Mouse (Mus musculus) forebrain, embryonic 10.5 days (tissue): ENCODE results near the gene Fkbp1b. TPM values are rescaled to one million over a fixed set of nuclear protein-coding genes. Genes with fewer than 3 reads are reported as not detected.
"Not testable (repeated sequence)": the region's sequence is repeated elsewhere in the genome, so short reads cannot be mapped to it uniquely, and the experiment has no call there.

Experiments
- DNase-seq: peaks from one replicate; pipeline ENCODE4 v3.0.0-alpha.2; 2017; ENCODE audit warnings: low spot score; ENCODE audit errors: extremely low spot score
- H3K27ac ChIP-seq: fragments of 300-500 bp; sonication (generic); 2 replicates; pipeline ENCODE4 v1.5.1; 2016; ENCODE audit warnings: mild to moderate bottlenecking
- H3K27me3 ChIP-seq: fragments of 300-500 bp; sonication (generic); 2 replicates; pipeline ENCODE4 v1.6.1; 2016; ENCODE audit warnings: mild to moderate bottlenecking; ENCODE audit not compliant: poor library complexity, severe bottlenecking
- H3K36me3 ChIP-seq: fragments of 300-500 bp; sonication (generic); replicated peaks from 2 replicates; pipeline ENCODE4 v1.6.1; 2016; ENCODE audit warnings: mild to moderate bottlenecking, moderate library complexity
- H3K4me1 ChIP-seq: fragments of 300-500 bp; sonication (generic); 2 replicates; pipeline ENCODE4 v1.6.1; 2016
- H3K4me3 ChIP-seq: fragments of 300-500 bp; sonication (generic); 2 replicates; pipeline ENCODE4 v1.5.1; 2016; ENCODE audit warnings: mild to moderate bottlenecking, moderate library complexity
- H3K9me3 ChIP-seq: fragments of 300-500 bp; sonication (generic); 2 replicates; pipeline ENCODE4 v1.6.1; 2016; ENCODE audit warnings: mild to moderate bottlenecking, moderate library complexity
- WGBS: fragments of 180-500 bp; shearing (Covaris S2); methylation state at CpG from one replicate; pipeline ENCODE4 v1.1.7; 2016; 5-methylcytosine and 5-hydroxymethylcytosine counted together
- polyA plus RNA-seq: library from polyadenylated mRNA; unstranded; fragments of >200 nt; fragmentation: Nextera tagmentation; extraction: Ambion mirVana; gene quantifications from 2 replicates; pipeline ENCODE4 v1.2.1, GENCODE M21; 2016

Fkbp1b gene
- polyA plus RNA-seq, result 4.3 and 6.2 TPM in 2 replicates

DNA sequence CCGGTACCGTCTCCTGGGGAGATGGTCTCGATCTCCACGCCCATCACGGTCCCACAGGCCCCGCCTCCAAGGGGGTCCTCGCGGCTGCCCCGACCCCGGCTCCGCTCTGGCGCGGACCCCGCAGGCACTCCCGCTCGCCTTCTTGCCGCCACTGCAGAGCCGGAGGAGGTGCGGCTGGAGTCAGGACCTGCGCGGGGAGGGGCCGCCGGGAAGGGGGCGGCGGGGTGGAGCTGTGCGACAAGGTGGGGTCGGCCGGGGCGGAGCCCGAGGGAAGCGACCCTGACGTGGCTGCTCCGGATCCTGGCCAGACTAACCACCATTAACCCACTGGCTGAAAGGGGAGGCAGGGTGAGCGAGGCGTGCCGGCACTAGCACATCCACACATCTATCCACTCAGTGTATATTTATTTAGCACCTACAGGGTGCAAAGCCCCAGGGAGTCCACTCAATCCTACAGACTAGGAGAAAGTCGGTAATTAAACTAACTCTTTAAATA is at the start of gene Fkbp1b:
Gene Fkbp1b (minus strand): TSS at position 200 of the 496 bp plus-strand sequence.
- peaks cover 34% of the 10 kb centered on the region for H3K27me3 ChIP-seq
- peak; percentile 74 for DNase-seq
- peaks cover 2% of the 10 kb centered on the region; the same call in 1 of the 2 replicates for H3K36me3 ChIP-seq
- H3K4me3 ChIP-seq, result peak within 1 kb of the TSS; percentile 89
- no peaks in the 10 kb centered on the region for H3K9me3 ChIP-seq
- WGBS, result under 1% methylated on average over 37 of the region's 37 CpGs
- H3K27ac ChIP-seq, result peak within 1 kb of the TSS; percentile 84
- H3K4me1 ChIP-seq, result peaks cover 32% of the 10 kb centered on the region

- H3K4me3 ChIP-seq, result no peak overlapping the region
- no peaks in the 10 kb centered on the region for H3K9me3 ChIP-seq
- no peak for DNase-seq
- no peaks in the 10 kb centered on the region for H3K27me3 ChIP-seq
- no peak overlapping the region for H3K27ac ChIP-seq
- peaks cover 26% of the 10 kb centered on the region for H3K36me3 ChIP-seq
- H3K4me1 ChIP-seq, result no peaks in the 10 kb centered on the region
- WGBS, result 94% methylated on average over 1 of the region's 1 CpGs
Observed at GRCm38 (mm10) chr12:4889891-4890290, 48.5 kb upstream of the Fkbp1b start.

- WGBS, result 96% methylated on average over 2 of the region's 2 CpGs
- H3K9me3 ChIP-seq, result no peaks in the 10 kb centered on the region
- DNase-seq, result no peak
- no peak overlapping the region for H3K4me3 ChIP-seq
- no peak overlapping the region for H3K27ac ChIP-seq
- H3K36me3 ChIP-seq, result peaks cover 26% of the 10 kb centered on the region
- no peaks in the 10 kb centered on the region for H3K4me1 ChIP-seq
- H3K27me3 ChIP-seq, result no peaks in the 10 kb centered on the region
Observed at GRCm38 (mm10) chr12:4889251-4889650, 47.9 kb upstream of the Fkbp1b start.

DNA sequence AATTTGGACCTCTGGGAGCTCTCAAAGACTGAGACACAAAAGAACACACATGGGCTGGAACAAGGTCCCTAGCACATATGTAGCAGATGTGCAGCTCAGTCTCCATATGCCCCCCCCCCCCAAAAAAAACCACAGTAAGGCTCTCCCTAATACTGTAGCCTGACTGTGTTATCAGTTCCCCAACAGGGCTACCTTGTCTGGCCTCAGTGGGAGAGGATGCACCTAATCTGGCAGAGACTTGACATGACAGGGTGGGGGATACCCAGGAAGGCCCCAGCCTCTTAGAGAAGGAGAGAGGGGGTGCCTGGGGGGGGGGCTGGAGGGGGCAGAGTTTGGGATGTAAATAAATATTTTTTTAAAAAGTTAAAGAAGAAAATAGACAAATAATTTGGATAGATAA is 47.3 kb upstream of the Fkbp1b start:
- no peak for DNase-seq
- Histone ChIP-seq H3K36me3 (peaks cover 26% of the 10 kb centered on the region), H3K4me1 (no peaks in the 10 kb centered on the region), H3K27me3 (no peaks in the 10 kb centered on the region), H3K9me3 (no peaks in the 10 kb centered on the region), H3K27ac (no peak overlapping the region), H3K4me3 (no peak overlapping the region)

DNA sequence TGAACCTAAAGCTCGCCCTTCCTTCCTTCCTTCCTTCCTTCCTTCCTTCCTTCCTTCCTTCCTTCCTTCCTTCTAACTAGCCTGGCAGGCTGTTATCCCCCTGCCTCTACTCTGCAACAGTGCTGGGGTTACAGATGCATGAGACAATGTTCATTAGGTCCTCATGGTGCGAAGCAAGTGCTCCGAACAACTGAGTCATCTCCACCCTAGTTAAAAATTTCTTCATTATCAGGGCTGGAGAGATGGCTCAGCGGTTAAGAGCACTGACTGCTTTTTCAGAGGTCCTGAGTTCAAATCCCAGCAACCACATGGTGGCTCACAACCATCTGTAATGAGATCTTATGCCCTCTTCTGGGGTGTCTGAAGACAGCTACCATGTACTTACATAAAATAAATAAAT is 45.2 kb upstream of the Fkbp1b start:
- not testable (repeated sequence) for H3K27ac ChIP-seq, H3K4me3 ChIP-seq, H3K4me1 ChIP-seq, H3K9me3 ChIP-seq, H3K27me3 ChIP-seq, DNase-seq
- peaks cover 40% of the 10 kb centered on the region for H3K36me3 ChIP-seq
- 96% methylated on average over 4 of the region's 4 CpGs for WGBS

GRCm38 (mm10) chr12:4885062-4885461 is 43.7 kb upstream of the Fkbp1b start:
- Histone ChIP-seq H3K27ac (no peak overlapping the region), H3K27me3 (no peaks in the 10 kb centered on the region), H3K9me3 (no peaks in the 10 kb centered on the region), H3K4me1 (no peaks in the 10 kb centered on the region), H3K36me3 (peaks cover 43% of the 10 kb centered on the region), H3K4me3 (no peak overlapping the region)
- DNase-seq, result no peak
- WGBS, result 89% methylated on average over 1 of the region's 1 CpGs

DNA sequence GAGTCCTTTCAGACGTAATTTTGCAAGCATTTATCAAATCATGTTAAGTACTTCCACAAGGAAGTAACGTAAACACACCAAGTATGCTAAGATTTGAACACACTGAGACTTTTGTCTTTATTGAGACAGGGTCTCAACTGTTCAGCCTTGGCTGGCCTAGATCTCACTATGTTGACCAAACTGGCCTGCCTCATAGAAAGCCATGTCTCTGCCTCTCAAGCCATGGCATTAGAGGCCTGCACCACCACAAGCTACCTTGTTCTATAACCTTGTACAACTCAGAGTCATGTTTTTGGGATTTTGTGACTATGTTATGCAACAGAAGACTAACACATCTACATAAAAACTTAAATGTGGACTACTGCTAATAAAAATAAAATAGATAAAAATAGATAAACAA is 40.7 kb upstream of the Fkbp1b start:
- Histone ChIP-seq H3K27me3 (no peaks in the 10 kb centered on the region), H3K9me3 (no peaks in the 10 kb centered on the region), H3K4me1 (no peaks in the 10 kb centered on the region), H3K4me3 (no peak overlapping the region), H3K27ac (no peak overlapping the region), H3K36me3 (peaks cover 59% of the 10 kb centered on the region)
- DNase-seq, result no peak
- WGBS, result 90% methylated on average over 2 of the region's 2 CpGs

- Histone ChIP-seq H3K4me1 (peaks cover 6% of the 10 kb centered on the region), H3K4me3 (no peak overlapping the region), H3K36me3 (peaks cover 54% of the 10 kb centered on the region), H3K27ac (no peak overlapping the region), H3K27me3 (peaks cover 9% of the 10 kb centered on the region), H3K9me3 (no peaks in the 10 kb centered on the region)
- WGBS, result 90% methylated on average over 5 of the region's 5 CpGs
- DNase-seq, result no peak
Observed at GRCm38 (mm10) chr12:4879048-4879447, 37.7 kb upstream of the Fkbp1b start.

- H3K27ac ChIP-seq, result no peak overlapping the region
- H3K36me3 ChIP-seq, result peaks cover 48% of the 10 kb centered on the region
- no peak overlapping the region for H3K4me3 ChIP-seq
- H3K4me1 ChIP-seq, result peaks cover 11% of the 10 kb centered on the region
- H3K27me3 ChIP-seq, result peaks cover 16% of the 10 kb centered on the region
- no peak for DNase-seq
- WGBS, result 79% methylated on average over 9 of the region's 9 CpGs
- no peaks in the 10 kb centered on the region for H3K9me3 ChIP-seq
Observed at GRCm38 (mm10) chr12:4878296-4878783, 36.9 kb upstream of the Fkbp1b start.

- WGBS, result 81% methylated on average over 8 of the region's 8 CpGs
- Histone ChIP-seq H3K27ac (no peak overlapping the region), H3K4me3 (no peak overlapping the region), H3K36me3 (peaks cover 23% of the 10 kb centered on the region), H3K4me1 (peaks cover 11% of the 10 kb centered on the region), H3K27me3 (peaks cover 25% of the 10 kb centered on the region), H3K9me3 (no peaks in the 10 kb centered on the region)
- DNase-seq, result no peak
Observed at GRCm38 (mm10) chr12:4875623-4876022, 34.2 kb upstream of the Fkbp1b start.

DNA sequence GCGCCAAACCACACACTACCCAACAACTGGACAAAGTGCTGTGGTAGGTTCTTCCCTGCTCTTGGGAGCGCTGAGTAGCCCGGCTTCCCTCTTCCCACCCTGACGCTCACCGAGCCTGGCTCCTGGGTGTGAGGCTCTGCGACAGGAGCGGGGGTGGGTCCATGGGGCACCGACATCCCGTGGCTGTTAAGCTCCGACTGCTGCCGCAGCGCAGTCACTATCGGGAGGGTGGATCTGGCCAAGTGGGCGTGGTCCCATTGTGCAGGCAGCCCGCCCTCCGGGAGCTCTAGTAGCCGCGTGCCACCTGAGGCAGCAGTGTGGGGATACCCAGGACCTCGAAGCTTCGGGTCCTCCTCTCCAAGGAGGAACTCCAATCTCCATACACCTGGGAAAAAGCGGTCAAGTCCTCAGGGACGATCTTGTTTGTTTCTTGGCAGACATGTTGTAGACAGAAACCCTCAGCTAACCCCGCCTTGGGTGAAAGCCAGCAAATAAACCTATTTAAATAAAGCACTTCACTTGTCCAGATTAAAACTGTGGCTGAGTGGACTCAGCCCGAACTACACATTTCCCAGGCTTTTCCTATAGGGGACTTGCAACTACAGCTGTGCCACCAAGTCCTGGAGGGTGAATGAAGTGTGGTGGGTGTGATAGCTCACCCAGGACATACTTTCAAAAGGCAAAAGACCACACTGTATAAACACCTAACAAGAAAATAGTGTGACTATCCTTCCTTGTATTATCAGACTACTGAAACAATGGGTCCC is 33.0 kb upstream of the Fkbp1b start, which contains the start of gene Mfsd2b:
Gene Mfsd2b (minus strand): TSS at position 199 of the 767 bp plus-strand sequence.
- Histone ChIP-seq H3K36me3 (peaks cover 12% of the 10 kb centered on the region), H3K4me3 (peak within 1 kb of the TSS; percentile 53), H3K27me3 (peaks cover 25% of the 10 kb centered on the region), H3K4me1 (peaks cover 11% of the 10 kb centered on the region), H3K9me3 (no peaks in the 10 kb centered on the region), H3K27ac (peak within 1 kb of the TSS; percentile 69)
- DNase-seq, result peak; percentile 65
- WGBS, result 4% methylated on average over 24 of the region's 24 CpGs

DNA sequence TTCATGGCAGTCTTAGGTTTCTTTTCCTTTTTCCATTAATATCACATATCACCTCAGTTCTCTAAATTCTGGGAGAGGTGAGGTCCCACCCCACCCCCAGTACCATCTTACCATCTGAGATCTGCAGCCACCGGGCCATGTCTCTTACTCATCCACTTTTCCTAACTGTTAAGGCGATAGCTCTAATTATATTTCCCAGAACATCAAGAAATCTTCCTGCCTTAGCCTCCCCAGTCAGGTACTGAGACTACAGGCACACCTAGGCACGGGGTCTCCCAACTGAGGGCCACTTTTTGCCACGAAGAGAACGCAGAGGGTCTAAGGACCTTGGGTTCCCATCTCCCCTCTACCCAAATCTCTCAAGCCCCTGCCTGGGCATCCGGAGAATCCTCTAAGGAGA is 32.1 kb upstream of the Fkbp1b start:
- H3K4me3 ChIP-seq, result peak overlapping the region; percentile 53
- H3K27ac ChIP-seq, result peak overlapping the region; percentile 69
- H3K4me1 ChIP-seq, result peaks cover 11% of the 10 kb centered on the region
- WGBS, result 72% methylated on average over 6 of the region's 6 CpGs
- no peaks in the 10 kb centered on the region for H3K9me3 ChIP-seq
- peaks cover 25% of the 10 kb centered on the region for H3K27me3 ChIP-seq
- no peak for DNase-seq
- H3K36me3 ChIP-seq, result peaks cover 4% of the 10 kb centered on the region

GRCm38 (mm10) chr12:4872983-4873477 is 31.6 kb upstream of the Fkbp1b start:
- peaks cover 11% of the 10 kb centered on the region for H3K4me1 ChIP-seq
- peaks cover 25% of the 10 kb centered on the region for H3K27me3 ChIP-seq
- H3K4me3 ChIP-seq, result no peak overlapping the region
- no peaks in the 10 kb centered on the region for H3K9me3 ChIP-seq
- no peak for DNase-seq
- 78% methylated on average over 5 of the region's 5 CpGs for WGBS
- no peaks in the 10 kb centered on the region for H3K36me3 ChIP-seq
- H3K27ac ChIP-seq, result 0 out of 2 replicates have a peak overlapping the region, but pooled peaks have one; percentile 15
